Mouse (Mus musculus) gonadal fat pad, adult 2 months (tissue): Measurements from ENCODE around the gene Gm3486. TPM values are rescaled to one million over a fixed set of nuclear protein-coding genes. Genes with fewer than 3 reads are reported as not detected.
"Not testable (repeated sequence)": the region's sequence is repeated elsewhere in the genome, so short reads cannot be mapped to it uniquely, and the experiment has no call there.

Experiments
- DNase-seq: peaks from one replicate; pipeline ENCODE4 v3.0.0-alpha.2; 2012; ENCODE audit warnings: low read depth
- polyA plus RNA-seq: library from polyadenylated mRNA; depleted of rRNA; stranded (reverse); fragments of >200 nt; gene quantifications from 2 replicates; pipeline ENCODE4 v1.2.3, GENCODE M21; 2012; rRNA removed

Gm3486 gene
- not detected in 2 replicates for polyA plus RNA-seq

DNA sequence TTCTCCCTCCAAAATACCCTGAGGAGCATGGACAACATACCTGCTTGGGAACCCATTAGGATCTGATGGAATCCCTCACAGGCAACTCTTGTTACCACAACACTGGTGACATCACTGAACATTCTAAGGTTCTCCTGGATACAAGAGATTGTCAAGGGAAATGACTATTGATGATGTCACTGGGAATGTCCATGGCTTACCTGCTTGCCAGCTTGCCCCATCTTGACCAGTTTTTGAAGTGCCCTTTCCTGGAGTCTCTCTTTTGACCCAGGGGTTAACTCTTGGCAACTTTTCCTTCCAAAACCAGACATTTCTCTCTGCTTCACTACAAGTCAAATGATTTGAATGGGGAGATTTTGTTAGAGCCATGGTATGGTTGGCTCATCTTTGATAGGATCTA lies at the start of gene Gm3486:
TSS of gene Gm3486 (minus strand) at position 101 of the 400 bp plus-strand sequence.
- not testable (repeated sequence) for DNase-seq

DNA sequence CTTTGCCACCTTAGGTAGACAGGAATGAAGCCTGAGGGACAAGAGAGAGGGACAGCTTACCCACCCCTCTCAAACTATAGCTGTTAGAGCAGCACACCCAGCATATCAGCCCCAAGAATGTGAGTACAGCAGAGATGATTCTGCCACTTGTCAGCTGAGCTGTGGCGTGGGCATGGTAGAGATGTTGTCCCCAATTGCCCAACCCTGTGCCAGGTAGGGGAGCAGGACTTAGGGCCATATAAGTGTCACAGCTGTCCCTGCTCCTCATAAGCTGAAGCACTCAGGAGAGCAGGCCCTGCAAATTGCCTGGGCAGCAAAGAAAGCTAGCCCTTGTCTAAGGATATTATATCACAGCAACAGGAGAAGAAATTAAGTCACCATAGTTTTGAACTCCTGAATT lies 35.4 kb upstream of the Gm3486 start:
- DNase-seq = not testable (repeated sequence)

DNA sequence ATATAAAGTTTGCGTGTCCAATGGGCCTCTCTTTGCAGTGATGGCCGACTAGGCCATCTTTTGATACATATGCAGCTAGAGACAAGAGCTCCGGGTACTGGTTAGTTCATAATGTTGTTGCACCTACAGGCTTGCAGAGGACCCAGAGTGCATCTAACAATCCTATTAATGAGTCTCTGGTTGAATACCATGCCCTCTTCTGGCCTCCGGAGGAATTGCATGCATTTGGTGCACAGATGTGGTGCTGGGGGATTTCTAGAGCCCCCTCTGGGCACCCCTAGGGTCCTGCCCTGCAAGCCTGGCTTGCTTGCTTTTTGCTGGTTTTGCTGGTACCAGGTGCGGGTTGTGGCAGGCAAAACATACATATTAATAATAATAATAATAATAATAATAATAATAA lies 31.4 kb upstream of the Gm3486 start:
- not testable (repeated sequence) for DNase-seq

DNA sequence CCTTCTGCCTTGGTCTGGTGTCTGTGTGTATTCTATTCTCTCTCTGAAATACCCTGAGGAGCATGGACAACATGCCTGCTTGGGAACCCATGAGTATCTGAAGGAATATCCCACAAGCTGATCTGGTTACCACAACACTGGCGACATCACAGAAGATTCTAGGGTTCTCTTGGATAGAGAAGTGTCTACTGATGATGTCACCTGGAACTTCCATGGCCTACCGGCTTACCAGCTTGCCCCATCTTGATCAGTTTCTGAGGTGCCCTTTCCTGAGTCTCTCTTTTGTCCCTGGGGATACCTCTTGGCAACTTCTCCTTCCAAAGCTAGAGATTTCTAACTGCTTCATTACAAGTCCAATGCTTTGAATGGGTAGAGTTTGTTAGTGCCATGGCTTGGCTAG lies 35.9 kb downstream of the Gm3486 start, which contains the start of gene Gm7954:
TSS of gene Gm7954 (minus strand) at position 101 of the 400 bp plus-strand sequence.
- DNase-seq = not testable (repeated sequence)

Other genes starting within 250 kb of the Gm3486 start
- gene Gm2832, start 210.7 kb downstream of the Gm3486 start, polyA plus RNA-seq = not detected in 2 replicates
- gene Gm5798, start 140.9 kb downstream of the Gm3486 start, polyA plus RNA-seq = not detected in 2 replicates
- not detected in 2 replicates for gene Gm7945, start 103.1 kb downstream of the Gm3486 start, polyA plus RNA-seq
- gene Gm6482, start 81.2 kb downstream of the Gm3486 start, polyA plus RNA-seq = not detected in 2 replicates
- gene Gm7954, start 36.0 kb downstream of the Gm3486 start, polyA plus RNA-seq = not detected in 2 replicates
- gene Gm7970, start 66.1 kb upstream of the Gm3486 start, polyA plus RNA-seq = not detected in 2 replicates
- gene 1700049E17Rik2, start 83.7 kb upstream of the Gm3486 start, polyA plus RNA-seq = not detected in 2 replicates
- gene Gm3072, start 135.1 kb upstream of the Gm3486 start, polyA plus RNA-seq = not detected in 2 replicates
- not detected in 2 replicates for gene Gm3676, start 157.0 kb upstream of the Gm3486 start, polyA plus RNA-seq
- not detected in 2 replicates for gene Gm8068, start 212.4 kb upstream of the Gm3486 start, polyA plus RNA-seq